Mouse (Mus musculus) megakaryocyte, adult 5-6 weeks (primary cell): ENCODE results near the gene H2-Ke6. TPM values are rescaled to one million over a fixed set of nuclear protein-coding genes. Genes with fewer than 3 reads are reported as not detected.

Source experiments
- ATAC-seq: 2 replicates; pipeline ENCODE4 v1.8.0; 2016; ENCODE audit warnings: mild to moderate bottlenecking, inconsistent platforms; ENCODE audit not compliant: poor library complexity, severe bottlenecking
- total RNA-seq, 2 experiments: library from RNA; stranded (forward) in 1 of 2; stranded (reverse) in 1 of 2; fragments of 153-499, 151-499 nt in 1 of 2; fragments of 221-1000, 200-1000 nt in 1 of 2; gene quantifications; 2 replicates each; pipeline versions ENCODE4 v1.2.3 to v1.2.4; 2015 to 2017

The H2-Ke6 gene
- 67.7 and 84.3 TPM in 2 replicates for total RNA-seq (2015)
- 34.6 and 35.5 TPM in 2 replicates for total RNA-seq (2017)

- ATAC-seq, result peak; percentile 57
Observed at GRCm38 (mm10) chr17:34027656-34028223, at the start of gene H2-Ke6. Gene H2-Ke6 (minus strand): TSS chr17:34028060.

GRCm38 (mm10) chr17:34077549-34077948 lies 49.7 kb upstream of the H2-Ke6 start:
- peak; percentile 80 for ATAC-seq

GRCm38 (mm10) chr17:34075271-34075670 lies 47.4 kb upstream of the H2-Ke6 start:
- ATAC-seq, result no peak

GRCm38 (mm10) chr17:34072091-34072490 lies 44.2 kb upstream of the H2-Ke6 start:
- ATAC-seq, result peak; percentile 89

DNA sequence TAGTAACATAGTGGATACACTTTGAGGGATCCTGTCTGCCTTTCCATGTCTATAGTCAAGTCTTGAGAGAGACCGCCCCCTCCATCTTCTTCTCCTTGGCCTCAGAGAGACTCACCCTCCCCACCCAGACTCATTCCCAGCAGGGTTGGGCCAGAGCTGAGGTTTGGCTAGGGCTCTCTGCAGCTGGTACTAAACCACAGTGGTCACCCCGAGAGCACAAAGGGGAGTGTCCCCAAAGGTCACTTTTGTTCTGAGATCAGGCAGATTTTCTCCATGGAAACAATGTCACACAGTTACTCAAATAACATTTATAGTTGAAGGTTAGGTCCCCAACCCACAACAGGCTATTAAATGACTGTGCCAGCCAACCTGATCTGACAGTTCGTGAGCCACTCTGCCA lies 41.0 kb upstream of the H2-Ke6 start:
- ATAC-seq, result 0 out of 2 replicates have a peak, but pooled peaks have one; percentile 11

- peak; percentile 83 for ATAC-seq
Observed at GRCm38 (mm10) chr17:34057224-34057623, 29.4 kb upstream of the H2-Ke6 start.

DNA sequence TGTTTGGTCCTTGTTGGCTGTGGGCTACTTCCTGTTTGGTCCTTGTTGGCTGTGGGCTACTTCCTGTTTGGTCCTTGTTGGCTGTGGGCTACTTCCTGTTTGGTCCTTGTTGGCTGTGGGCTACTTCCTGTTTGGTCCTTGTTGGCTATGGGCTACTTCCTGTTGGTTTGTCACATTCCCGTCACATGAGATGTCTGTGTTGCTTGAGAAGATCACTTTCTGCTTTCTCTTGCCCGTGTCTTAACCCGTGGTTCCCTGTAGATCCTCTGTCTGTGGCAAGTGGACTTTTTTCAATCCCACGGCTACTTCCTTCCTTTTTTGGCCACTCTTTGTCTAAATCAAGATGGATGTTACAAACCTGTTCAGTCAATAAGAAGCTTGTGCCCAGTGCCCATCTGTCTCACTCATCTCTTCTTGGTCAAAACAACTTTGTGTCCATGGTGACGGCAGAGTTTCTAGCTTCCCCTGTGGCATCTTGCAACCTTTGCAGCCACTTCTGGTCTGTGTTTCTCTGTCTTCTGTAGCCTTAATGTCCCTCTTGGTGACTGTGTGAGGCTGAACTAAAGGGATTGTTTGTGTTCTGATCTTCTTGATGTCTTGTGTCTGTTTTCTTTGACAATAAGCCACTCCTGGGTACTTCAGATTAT lies 19.7 kb upstream of the H2-Ke6 start:
- peak; percentile 85 for ATAC-seq

DNA sequence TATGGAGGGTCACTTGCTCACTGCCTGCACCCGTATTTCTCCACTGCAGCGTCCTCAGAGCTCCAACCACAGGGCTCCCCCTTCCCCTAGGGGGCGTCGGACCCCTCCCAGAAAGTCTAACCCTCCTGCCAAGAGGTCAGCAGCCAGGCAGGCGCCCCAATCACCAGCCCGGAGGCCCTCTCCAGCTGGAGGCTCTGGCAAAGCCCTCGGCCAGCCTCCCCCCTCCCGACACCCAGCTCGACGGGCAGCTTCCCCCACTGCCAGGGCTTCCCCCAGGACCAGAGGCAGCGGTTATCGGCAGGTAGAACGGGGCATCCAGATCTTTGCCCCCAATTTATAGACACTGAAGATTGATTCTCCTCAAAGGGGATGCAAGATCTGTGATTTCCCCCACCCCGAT lies 18.1 kb upstream of the H2-Ke6 start:
- ATAC-seq, result no peak

DNA sequence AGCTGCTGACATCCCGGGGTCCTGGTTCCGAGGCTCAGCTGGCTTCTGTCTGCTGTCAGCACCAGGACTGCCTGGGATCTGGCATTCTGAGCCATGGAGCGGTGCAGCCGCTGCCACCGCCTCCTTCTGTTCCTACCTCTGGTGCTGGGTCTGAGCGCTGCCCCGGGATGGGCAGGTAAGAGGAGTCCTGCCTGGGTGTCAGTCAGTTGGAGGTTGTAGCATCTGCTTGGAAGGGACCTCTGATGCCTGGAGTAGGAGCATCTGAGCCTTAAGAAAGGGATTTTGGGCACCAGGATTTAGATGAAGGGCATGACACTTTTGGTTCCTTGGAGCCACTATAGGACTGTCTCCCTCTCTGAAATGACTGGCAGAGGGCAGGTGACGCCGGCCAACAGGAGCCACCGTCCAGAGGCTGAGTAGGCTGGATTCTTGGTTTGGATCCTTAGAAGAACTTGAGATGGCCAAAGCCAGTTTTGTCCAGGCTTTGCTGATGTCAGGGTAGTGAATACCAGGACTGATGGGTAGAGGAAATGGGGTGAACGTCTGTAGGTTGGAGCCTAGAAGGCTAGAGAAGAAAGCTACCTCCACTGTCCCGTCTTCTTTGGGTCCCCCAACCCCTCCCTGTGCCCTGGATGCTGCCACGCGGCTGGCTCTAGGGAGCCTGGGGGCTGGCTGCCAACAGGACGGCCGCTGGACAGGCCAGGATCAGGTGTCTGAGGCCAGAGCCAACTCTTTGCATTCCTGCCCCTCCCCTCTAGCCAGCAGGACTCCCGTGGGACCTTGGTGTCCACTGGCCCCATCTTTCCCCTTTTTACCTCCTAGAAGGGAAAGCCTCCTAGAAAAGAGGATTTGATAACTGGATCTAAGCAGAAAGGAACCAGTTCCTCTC lies 11.9 kb upstream of the H2-Ke6 start:
- ATAC-seq, result peak; percentile 19; the same call in 1 of the 2 replicates

- no peak for ATAC-seq
Observed at GRCm38 (mm10) chr17:34038878-34039561, 11.2 kb upstream of the H2-Ke6 start, which contains the start of gene Col11a2. Gene Col11a2 (plus strand): TSS chr17:34039437.

DNA sequence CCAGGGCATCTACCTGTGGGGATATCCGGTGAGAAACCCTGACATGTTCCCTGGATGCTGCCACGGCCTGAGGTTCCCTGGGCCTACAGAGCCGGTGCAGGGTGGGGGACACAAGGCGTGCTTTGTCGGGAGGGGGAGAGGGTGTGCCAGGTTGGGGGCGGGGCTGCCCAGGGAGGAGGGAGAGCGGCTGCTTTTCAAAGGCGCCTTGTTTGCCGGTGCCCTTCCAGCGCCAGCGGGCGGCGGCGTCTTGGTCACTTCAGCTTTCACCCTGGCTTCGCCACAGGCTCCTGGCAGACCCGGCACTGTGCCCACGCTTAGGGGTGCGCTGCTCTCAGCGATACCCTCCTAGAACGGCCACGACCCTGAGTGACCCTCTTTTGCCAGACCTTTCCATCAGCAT lies 10.6 kb upstream of the H2-Ke6 start:
- no peak for ATAC-seq

DNA sequence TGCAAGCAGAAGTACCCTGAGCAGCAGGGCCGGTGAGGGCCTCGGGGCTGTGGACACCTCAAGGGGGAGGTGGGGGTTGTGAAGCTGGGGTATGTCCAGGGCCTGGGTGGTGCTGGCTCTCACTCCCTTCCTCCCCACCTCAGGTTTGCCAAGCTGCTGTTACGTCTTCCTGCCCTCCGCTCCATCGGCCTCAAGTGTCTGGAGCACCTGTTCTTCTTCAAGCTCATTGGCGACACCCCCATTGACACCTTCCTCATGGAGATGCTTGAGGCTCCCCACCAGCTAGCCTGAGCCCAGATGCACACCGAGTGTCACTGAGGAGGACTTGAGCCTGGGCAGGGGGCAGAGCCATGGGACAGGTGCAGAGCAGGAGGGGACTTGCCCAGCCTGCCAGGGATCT lies 9.4 kb upstream of the H2-Ke6 start:
- ATAC-seq, result no peak

- no peak for ATAC-seq
Observed at GRCm38 (mm10) chr17:34036647-34037046, 8.8 kb upstream of the H2-Ke6 start.

DNA sequence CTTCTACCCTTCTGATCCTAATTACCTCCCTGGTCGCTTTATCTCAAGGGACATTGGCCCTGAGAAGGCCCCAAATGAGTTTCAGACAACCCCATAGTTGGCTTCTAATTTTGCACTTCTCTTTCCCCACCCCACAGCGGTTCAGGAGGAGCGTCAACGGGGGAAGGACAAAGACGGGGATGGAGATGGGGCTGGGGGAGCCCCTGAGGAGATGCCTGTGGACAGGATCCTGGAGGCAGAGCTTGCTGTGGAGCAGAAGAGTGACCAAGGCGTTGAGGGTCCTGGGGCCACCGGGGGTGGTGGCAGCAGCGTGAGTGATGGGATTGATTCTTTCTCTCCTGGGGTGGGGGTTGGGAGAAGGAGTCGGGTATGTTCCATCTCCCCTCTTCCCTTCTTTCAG lies 7.7 kb upstream of the H2-Ke6 start:
- ATAC-seq, result no peak

- 0 out of 2 replicates have a peak, but pooled peaks have one; percentile 16 for ATAC-seq
Observed at GRCm38 (mm10) chr17:34034064-34034463, 6.2 kb upstream of the H2-Ke6 start.

DNA sequence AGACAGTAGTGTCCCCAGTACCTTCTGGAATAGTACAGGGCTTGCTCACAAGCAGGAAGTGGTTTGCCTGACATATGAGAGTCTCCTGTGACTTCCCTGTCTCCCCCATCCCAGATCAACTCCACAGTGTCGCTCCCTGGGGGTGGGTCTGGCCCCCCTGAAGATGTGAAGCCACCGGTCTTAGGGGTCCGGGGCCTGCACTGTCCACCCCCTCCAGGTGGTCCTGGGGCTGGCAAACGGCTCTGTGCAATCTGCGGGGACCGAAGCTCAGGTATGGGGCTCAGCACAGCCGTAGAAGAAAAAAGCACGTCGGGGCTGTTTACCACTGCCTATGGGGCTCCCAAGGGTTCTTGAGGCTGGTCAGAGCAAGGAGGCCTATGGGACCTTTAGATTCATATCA lies 5.6 kb upstream of the H2-Ke6 start:
- ATAC-seq, result no peak

GRCm38 (mm10) chr17:34032806-34033205 lies 4.9 kb upstream of the H2-Ke6 start:
- ATAC-seq, result peak; percentile 33

DNA sequence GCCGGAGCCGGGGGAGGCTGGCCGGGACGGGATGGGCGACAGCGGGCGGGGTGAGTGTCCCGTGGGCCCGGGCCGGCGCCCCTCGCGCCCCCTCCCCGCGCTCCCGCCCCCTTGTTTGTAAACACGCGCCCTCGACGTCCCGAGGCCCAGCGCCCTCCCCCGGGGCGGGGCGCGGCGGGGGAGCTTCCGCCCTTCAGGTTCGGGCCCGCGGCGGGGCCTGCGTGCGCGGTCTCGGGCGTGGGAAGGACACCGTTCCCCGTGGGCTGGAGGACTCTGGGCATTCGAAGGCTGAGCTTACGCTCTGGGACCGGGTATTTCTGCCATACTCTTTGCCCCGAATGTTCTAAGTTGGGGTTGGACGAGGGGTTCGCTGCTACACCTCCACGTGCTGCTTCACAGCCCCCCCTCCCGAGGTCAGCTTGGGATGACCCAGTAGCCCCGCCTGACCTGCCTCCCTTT lies 4.3 kb upstream of the H2-Ke6 start:
- peak; percentile 20 for ATAC-seq

GRCm38 (mm10) chr17:34031465-34032173 lies 3.8 kb upstream of the H2-Ke6 start, which contains the start of the genes Slc39a7 and Rxrb:
Gene Slc39a7 (minus strand): TSS chr17:34031682.
Gene Rxrb (plus strand): TSS chr17:34031812.
- peak; percentile 62 for ATAC-seq

- ATAC-seq, result no peak
Observed at GRCm38 (mm10) chr17:34030861-34031326, 3.0 kb upstream of the H2-Ke6 start.
